Mouse (Mus musculus) ovary, postnatal 14 days (tissue): ENCODE data around the gene Uggt1.

Experiments
- DNase-seq: peaks from one replicate; pipeline ENCODE4 v3.0.0; 2022; ENCODE audit warnings: low spot score

Gene Uggt1

GRCm38 (mm10) chr1:36173461-36173860 is 71.1 kb downstream of the Uggt1 start:
- no peak for DNase-seq

DNA sequence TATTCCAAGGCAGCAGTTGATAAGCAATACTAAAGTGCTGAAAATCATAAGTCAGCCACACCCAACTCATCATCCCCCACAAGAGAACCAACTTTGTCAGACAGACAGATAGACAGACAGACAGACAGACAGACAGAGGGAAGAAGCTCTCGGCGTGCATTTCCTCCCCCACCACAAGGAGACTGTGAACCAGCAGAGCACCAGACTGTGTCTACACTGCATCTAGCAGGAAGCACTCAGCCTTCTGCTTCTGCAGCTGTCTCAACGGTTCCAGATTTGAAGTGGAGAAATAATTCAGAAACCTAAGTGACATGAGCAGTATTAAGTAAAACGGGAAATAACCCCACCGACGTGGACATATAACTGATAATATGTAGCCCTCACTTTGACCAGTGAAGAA is 71.6 kb downstream of the Uggt1 start:
- no peak for DNase-seq

- DNase-seq: no peak
These were observed 81.8 kb downstream of the Uggt1 start for GRCm38 (mm10) chr1:36162687-36163086.

GRCm38 (mm10) chr1:36161208-36161607 is 83.3 kb downstream of the Uggt1 start:
- no peak for DNase-seq

GRCm38 (mm10) chr1:36160246-36160645 is 84.3 kb downstream of the Uggt1 start:
- DNase-seq: no peak

DNA sequence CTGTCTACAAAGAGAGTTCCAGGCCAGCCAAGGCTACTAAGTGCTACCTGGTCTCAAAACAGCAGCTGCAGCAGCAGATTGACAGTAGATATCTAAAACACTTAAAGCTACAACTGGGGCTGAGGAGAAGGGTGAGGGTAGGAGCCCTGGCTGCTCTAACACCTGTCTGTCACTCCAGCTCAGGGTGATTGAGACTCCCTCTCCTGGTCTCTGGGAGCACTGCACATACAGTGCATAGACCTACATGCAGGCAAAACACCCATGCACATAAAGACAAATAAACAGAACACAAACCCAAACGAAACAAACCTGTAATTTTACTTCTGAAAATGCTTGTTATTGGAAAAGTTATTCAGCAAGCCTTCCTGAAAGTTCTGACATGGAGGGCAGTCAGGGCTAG is 95.1 kb downstream of the Uggt1 start:
- no peak for DNase-seq

DNA sequence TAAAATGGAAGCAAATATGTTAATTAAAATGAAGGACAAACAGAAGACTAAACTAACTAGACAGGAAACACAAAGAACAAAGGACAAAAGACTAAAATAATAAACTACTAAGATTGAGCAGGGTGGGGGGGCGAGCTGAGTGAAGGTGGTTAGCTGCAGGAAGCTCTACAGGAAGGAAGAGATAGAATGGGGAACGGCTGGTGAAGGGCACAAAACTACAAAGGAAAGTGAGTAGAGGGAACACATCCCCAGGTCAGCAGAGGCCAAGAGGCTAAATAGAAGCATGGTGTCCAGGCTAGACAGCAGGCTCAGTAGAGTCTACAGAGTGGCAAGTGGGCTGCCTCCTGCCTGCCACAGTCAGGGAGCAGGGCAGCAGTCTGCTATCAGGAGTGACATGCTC is 95.7 kb downstream of the Uggt1 start:
- DNase-seq: no peak

GRCm38 (mm10) chr1:36145050-36145449 is 99.5 kb downstream of the Uggt1 start:
- peak; percentile 36 for DNase-seq

- DNase-seq: no peak
These were observed 104.2 kb downstream of the Uggt1 start for GRCm38 (mm10) chr1:36140311-36140710.

GRCm38 (mm10) chr1:36134584-36134983 is 109.9 kb downstream of the Uggt1 start:
- peak; percentile 69 for DNase-seq

- DNase-seq: no peak
These were observed 110.9 kb downstream of the Uggt1 start for GRCm38 (mm10) chr1:36133647-36134046.

DNA sequence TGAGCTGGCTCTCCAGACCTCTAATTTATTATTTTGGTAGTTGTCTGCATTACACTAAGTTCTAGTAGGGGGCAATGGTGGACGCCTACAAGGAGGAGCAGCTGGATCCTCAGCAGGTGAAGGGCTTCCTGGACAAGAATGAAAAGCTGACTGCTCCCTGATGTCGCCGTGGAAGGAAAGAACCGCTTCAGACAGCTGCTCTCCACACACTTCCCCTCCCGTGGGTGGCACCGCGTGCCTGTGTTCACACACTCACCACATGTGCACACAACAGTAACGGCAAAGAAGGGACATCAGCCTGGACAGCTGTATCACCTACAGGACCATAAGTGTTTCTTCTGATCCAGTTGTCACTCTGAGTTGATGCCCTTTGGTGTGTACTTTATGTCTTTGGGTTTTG is 111.5 kb downstream of the Uggt1 start:
- DNase-seq: no peak

DNA sequence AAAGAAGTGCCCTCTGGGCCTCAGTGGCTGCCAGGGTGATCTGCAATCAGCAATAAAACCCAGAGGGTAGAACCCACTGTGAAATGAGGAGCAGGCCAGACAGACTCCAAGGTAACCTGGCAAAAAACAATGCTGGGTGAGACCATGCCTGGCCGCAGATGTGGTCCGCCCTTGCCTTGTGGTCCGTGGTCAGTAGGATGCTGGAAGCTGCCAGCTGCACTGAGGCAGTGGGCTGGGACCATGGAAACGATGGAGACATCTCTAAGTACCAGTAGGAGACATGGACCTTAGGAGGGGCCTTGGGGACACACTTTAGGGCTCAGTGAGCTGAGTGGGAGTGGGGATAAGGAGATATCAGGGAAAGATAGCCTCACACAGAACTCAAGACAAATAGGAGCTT is 112.3 kb downstream of the Uggt1 start:
- no peak for DNase-seq

- DNase-seq: no peak
These were observed 112.8 kb downstream of the Uggt1 start for GRCm38 (mm10) chr1:36131766-36132165.

GRCm38 (mm10) chr1:36131154-36131553 is 113.4 kb downstream of the Uggt1 start:
- no peak for DNase-seq

GRCm38 (mm10) chr1:36130307-36131035 is 114.0 kb downstream of the Uggt1 start:
- DNase-seq: no peak

DNA sequence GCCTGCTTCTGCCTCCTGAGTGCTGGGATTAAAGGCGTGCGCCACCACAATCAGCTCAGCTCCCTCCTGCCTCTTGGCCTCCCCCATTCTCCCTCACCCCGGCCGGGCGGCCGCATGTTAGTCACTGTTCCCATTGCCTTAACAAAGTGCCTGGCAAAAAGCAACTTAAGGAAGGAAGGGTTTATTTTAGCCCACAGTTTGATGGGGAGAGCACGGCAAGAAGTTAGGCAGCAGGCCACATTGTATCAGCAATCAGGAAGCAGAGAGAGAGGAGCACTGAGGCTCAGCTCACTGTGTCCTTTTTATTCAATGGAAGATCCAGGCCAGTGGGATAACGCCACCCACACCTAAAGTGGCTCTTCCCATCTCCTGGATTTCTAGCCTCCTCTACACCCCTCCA is 114.6 kb downstream of the Uggt1 start:
- no peak for DNase-seq

DNA sequence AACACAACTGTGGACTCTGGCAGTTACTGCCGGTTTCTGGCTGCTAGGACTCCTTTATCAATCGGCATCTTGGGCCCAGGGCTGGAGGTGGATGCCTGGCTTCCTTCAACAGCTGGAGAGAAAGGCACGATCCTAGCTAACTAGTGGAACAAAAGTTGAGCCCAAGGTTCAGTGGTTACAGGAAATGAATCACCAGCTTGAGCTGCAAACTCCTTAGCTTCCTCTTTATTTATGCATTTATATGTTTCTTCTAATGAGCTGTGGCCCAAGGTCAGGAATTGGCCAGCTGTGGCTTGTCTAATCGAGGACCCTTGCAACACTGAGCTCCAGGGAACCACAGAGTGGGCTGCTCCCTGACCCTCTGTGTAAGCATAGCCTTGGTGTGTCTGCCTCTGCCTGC is 115.4 kb downstream of the Uggt1 start:
- no peak for DNase-seq

GRCm38 (mm10) chr1:36125076-36125475 is 119.4 kb downstream of the Uggt1 start:
- no peak for DNase-seq

DNA sequence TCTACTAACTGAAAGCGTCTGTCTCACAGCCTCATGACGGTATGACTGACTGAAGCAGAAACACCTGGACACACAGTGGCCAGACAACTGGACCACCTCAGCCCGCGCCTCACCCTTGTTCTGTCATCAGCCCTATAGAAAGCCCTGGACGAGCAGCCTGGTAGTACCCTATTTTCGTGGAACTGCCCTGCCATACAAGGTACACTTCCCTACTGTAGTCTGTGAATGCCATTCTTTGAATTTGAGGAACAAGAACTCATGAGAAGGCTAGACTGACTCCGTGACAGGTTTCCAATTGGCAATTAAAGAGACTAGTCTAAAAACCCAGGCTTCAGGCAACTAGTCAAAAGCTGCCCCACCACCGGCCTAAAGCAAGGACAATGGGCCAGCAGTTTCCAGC is 123.3 kb downstream of the Uggt1 start:
- no peak for DNase-seq

GRCm38 (mm10) chr1:36119426-36119825 is 125.1 kb downstream of the Uggt1 start:
- DNase-seq: no peak

DNA sequence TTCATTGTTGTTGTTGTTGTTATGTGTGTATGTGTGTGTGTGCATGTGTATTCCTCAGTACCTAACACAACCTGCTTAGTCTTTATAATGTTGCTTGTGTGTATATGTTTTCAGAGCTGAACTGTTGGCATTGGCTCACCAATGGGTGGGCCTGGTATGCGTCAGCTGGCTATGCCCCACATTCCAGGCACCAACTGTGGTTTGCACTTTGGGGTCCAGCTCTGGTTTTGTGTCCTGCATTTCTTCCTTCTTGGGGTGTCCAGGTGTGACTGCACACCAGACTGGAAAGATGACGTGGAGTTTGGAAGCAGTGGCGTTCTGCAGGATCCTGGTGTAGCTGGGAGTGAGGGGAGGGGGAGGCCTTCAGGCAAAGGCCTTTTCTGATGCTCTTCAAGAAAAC is 125.6 kb downstream of the Uggt1 start:
- no peak for DNase-seq

DNA sequence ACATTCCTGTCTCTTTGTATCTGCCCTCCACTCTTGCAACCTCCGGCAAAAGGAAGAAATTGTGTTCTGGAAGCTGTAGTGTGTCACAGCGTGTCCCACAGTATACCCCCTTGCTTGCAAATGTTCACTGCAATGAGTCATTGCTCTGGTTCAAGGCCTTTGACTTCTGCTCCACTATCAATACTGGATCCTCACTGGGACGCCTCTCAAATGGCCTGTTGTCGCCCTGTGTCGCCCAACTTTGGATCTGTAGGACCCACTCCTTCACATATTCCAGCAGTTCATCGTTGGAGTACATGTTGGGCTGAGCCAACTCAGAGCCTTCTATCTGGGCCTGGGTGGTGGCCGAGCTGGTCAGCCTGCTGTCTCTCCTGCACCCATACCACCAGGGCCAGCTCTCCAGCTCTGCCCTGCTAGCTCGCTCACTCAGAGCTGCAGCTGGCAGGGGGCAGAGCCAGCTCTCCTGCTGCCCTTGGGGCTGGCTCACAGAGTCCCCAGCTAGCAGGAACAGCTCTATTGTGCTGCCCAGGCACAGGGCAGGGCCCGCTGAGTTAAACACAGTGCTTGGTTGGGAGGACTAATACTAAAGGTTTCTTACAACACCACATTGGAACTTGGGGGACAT is 126.3 kb downstream of the Uggt1 start:
- DNase-seq: no peak

GRCm38 (mm10) chr1:36116488-36116887 is 128.0 kb downstream of the Uggt1 start:
- DNase-seq: no peak
